Mouse (Mus musculus): Measurements from ENCODE around the gene Slc36a4.

GRCm38 (mm10) chr9:15759318-15759717 is 49.8 kb downstream of the Slc36a4 start:
- TF ChIP-seq CTCF (conservative IDR thresholded peaks at IDR 0.05; ENCODE audit: insufficient read depth, insufficient read length, low read depth, low read length) (no peak), POLR2A (IDR thresholded peaks at IDR 0.05; ENCODE audit: low read depth, low read length) (no peak)

Measured in kidney, adult 2 months (tissue).